Mouse (Mus musculus): ENCODE measurements around the gene Ajuba. TPM values are rescaled to one million over a fixed set of nuclear protein-coding genes. Genes with fewer than 3 reads are reported as not detected.

Gene Ajuba
- total and polyA plus RNA-seq, 3 experiments = 4.6 to 7.8 (median 4.8) TPM

DNA sequence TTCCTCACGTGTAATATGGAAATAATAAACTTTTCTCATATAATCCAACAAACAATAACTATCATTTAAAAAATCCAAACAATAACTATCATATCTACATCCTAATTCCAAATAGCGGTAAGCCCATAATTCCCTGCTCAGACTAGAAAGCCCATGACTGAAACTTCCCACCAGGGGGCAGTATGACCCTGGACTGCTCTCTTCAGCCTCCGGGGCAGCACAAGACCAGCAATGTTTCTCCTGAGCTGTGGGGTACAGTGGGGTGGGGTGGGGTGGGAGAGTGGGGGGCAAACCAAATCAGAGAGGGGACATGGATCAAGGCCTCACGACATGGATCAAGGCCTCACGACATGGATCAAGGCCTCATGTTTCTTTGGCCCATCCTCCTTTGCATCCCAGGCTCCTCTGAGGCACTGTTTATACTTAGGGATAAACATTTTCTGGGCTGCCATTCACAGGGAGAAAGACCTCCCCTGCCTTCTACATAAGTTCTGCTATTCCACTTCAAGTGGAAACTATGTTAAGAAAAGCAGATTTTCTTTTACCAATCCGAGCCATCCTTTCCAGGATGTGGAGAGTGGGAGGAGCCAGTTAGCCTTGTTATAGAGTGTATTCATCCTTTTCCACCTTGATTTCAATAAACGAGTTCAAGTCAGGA, 6.5 kb upstream of the Ajuba start:
- Histone ChIP-seq H3K9ac (ENCODE audit: low read depth, low read length) (no peak overlapping the region), H3K36me3 (ENCODE audit: control insufficient read depth, insufficient read depth, low read length) (no peaks in the 10 kb centered on the region), H3K27ac (no peak overlapping the region), H3K4me3 (no peak overlapping the region), H3K27me3 (ENCODE audit: control insufficient read depth, insufficient read depth, low read length) (no peaks in the 10 kb centered on the region), H3K4me1 (ENCODE audit: control insufficient read depth, insufficient read depth, low read length) (no peaks in the 10 kb centered on the region), H3K79me2 (replicated peaks; ENCODE audit: control insufficient read depth, insufficient read depth, low read length) (no peaks in the 10 kb centered on the region)
- WGBS = 36% methylated on average over 7 of the region's 7 CpGs
- TF ChIP-seq EP300 (IDR thresholded peaks at IDR 0.05; ENCODE audit: insufficient read depth, low read depth, low read length) (no peak), CTCF (IDR thresholded peaks at IDR 0.05) (peak; percentile 75), POLR2A (IDR thresholded peaks at IDR 0.05; ENCODE audit: insufficient read depth, low read depth, low read length) (no peak)
- intact Hi-C loops (cut with DNase I) = loop anchor here (1.0 kb wide), 1 partner anchor 58 kb away; no protein-coding TSS in a partner anchor
- peak; percentile 58 to 63 for DNase-seq

DNA sequence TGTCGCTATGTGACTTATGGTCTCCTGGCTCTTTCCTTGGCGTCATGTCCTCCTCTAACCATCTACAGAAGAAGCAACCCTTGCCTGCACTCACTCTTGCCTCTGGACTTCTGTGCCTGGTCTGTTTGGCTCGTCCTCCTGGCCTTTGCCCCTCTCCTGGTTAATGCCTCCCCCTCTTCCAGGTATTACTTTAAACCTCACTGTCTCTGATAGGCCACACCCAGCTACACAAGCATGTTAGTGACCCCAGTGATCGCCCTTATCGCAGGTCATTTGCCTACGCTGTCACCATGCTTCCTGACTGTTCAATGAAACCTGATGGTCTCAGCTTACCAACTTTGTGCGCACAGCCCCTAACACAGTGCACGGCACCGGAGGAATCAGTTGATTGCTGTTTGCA, 5.2 kb upstream of the Ajuba start:
- intact Hi-C loops (cut with DNase I) = no loop called here

DNA sequence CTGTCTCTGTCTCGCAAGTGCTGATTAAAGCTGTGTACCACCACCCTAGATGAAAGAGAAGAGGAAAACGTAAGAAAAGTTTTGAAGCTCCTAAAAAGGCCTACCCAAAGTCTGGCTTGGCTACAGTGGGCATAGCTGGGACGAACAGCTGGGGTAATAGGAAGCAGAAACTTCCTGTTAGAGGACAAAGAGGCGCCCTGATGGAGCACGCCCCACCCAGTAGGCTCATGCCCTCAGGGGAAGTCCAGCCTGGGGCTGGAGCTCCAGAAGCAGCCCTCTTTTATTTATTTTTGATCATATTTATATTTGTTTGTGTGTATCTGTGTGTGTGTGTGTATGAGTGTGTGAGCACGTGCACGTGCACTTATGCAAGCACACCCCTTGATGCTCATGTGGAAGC, 2.3 kb upstream of the Ajuba start:
- peaks cover 1% of the 10 kb centered on the region for H3K4me1 ChIP-seq (ENCODE audit: control insufficient read depth, insufficient read depth, low read length)
- no peak overlapping the region for H3K4me3 ChIP-seq
- no peaks in the 10 kb centered on the region for H3K79me2 ChIP-seq (replicated peaks; ENCODE audit: control insufficient read depth, insufficient read depth, low read length)
- 64% methylated on average over 7 of the region's 7 CpGs for WGBS
- H3K27ac ChIP-seq = no peak overlapping the region
- H3K9ac ChIP-seq (ENCODE audit: low read depth, low read length) = no peak overlapping the region
- intact Hi-C loops (cut with DNase I) = loop anchor here (5.0 kb wide), 1 partner anchor 52 kb away; no protein-coding TSS in a partner anchor
- TF ChIP-seq POLR2A (IDR thresholded peaks at IDR 0.05; ENCODE audit: insufficient read depth, low read depth, low read length) (no peak), EP300 (IDR thresholded peaks at IDR 0.05; ENCODE audit: insufficient read depth, low read depth, low read length) (no peak), CTCF (IDR thresholded peaks at IDR 0.05) (no peak)
- peak in 1 of 2 experiments; percentile 26 for DNase-seq
- H3K27me3 ChIP-seq (ENCODE audit: control insufficient read depth, insufficient read depth, low read length) = peaks cover 2% of the 10 kb centered on the region; the same call in 1 of the 2 replicates
- no peaks in the 10 kb centered on the region for H3K36me3 ChIP-seq (ENCODE audit: control insufficient read depth, insufficient read depth, low read length)

More for the DNA sequence above, 5.2 kb upstream of the Ajuba start:
- no peak for DNase-seq
- WGBS = 93% methylated on average over 9 of the region's 9 CpGs
- Histone ChIP-seq H3K27ac (no peak overlapping the region), H3K4me1 (ENCODE audit: control insufficient read depth, insufficient read depth, low read length) (peaks cover 1% of the 10 kb centered on the region), H3K9ac (ENCODE audit: low read depth, low read length) (no peak overlapping the region), H3K4me3 (no peak overlapping the region), H3K27me3 (ENCODE audit: control insufficient read depth, insufficient read depth, low read length) (no peaks in the 10 kb centered on the region), H3K36me3 (ENCODE audit: control insufficient read depth, insufficient read depth, low read length) (no peaks in the 10 kb centered on the region), H3K79me2 (replicated peaks; ENCODE audit: control insufficient read depth, insufficient read depth, low read length) (no peaks in the 10 kb centered on the region)
- TF ChIP-seq CTCF (IDR thresholded peaks at IDR 0.05) = no peak
- TF ChIP-seq POLR2A (IDR thresholded peaks at IDR 0.05; ENCODE audit: insufficient read depth, low read depth, low read length) = no peak
- no peak for TF ChIP-seq EP300 (IDR thresholded peaks at IDR 0.05; ENCODE audit: insufficient read depth, low read depth, low read length)

- H3K9ac ChIP-seq (ENCODE audit: low read depth, low read length) = peak overlapping the region; percentile 84
- H3K4me1 ChIP-seq (ENCODE audit: control insufficient read depth, insufficient read depth, low read length) = peaks cover 1% of the 10 kb centered on the region
- intact Hi-C loops (cut with DNase I) = loop anchor here (1.0 to 5.0 kb wide), 2 partner anchors 24 to 51 kb away; partner anchors contain the start of gene Haus4
- peaks cover 2% of the 10 kb centered on the region; the same call in 1 of the 2 replicates for H3K27me3 ChIP-seq (ENCODE audit: control insufficient read depth, insufficient read depth, low read length)
- peak overlapping the region; percentile 99 for H3K4me3 ChIP-seq
- H3K36me3 ChIP-seq (ENCODE audit: control insufficient read depth, insufficient read depth, low read length) = no peaks in the 10 kb centered on the region
- peak in 1 of 2 experiments; percentile 49 for DNase-seq
- WGBS = under 1% methylated on average over 10 of the region's 10 CpGs
- TF ChIP-seq POLR2A (IDR thresholded peaks at IDR 0.05; ENCODE audit: insufficient read depth, low read depth, low read length) (no peak), EP300 (IDR thresholded peaks at IDR 0.05; ENCODE audit: insufficient read depth, low read depth, low read length) (no peak), CTCF (IDR thresholded peaks at IDR 0.05) (peak; percentile 79)
- H3K79me2 ChIP-seq (replicated peaks; ENCODE audit: control insufficient read depth, insufficient read depth, low read length) = no peaks in the 10 kb centered on the region
- peak overlapping the region; percentile 89 for H3K27ac ChIP-seq
These were observed 705 bp upstream of the Ajuba start for GRCm38 (mm10) chr14:54578063-54578462.

GRCm38 (mm10) chr14:54576241-54577088, 893 bp downstream of the Ajuba start:
- Histone ChIP-seq H3K79me2 (replicated peaks; ENCODE audit: control insufficient read depth, insufficient read depth, low read length) (no peaks in the 10 kb centered on the region), H3K4me1 (ENCODE audit: control insufficient read depth, insufficient read depth, low read length) (peaks cover 3% of the 10 kb centered on the region), H3K27me3 (ENCODE audit: control insufficient read depth, insufficient read depth, low read length) (peaks cover 2% of the 10 kb centered on the region; the same call in 1 of the 2 replicates), H3K27ac (peak overlapping the region; percentile 89), H3K9ac (ENCODE audit: low read depth, low read length) (peak overlapping the region; percentile 84), H3K4me3 (peak overlapping the region; percentile 99), H3K36me3 (ENCODE audit: control insufficient read depth, insufficient read depth, low read length) (no peaks in the 10 kb centered on the region)
- WGBS = 1% methylated on average over 84 of the region's 84 CpGs
- TF ChIP-seq CTCF (IDR thresholded peaks at IDR 0.05) = no peak
- no peak for TF ChIP-seq EP300 (IDR thresholded peaks at IDR 0.05; ENCODE audit: insufficient read depth, low read depth, low read length)
- TF ChIP-seq POLR2A (IDR thresholded peaks at IDR 0.05; ENCODE audit: insufficient read depth, low read depth, low read length) = no peak
- peak; percentile 57 to 70 for DNase-seq
- intact Hi-C loops (cut with DNase I) = loop anchor here (5.0 kb wide), 1 partner anchor 49 kb away; no protein-coding TSS in a partner anchor
